1 mouse cellular context compared by ENCODE assay signal in the genomic region with DNA sequence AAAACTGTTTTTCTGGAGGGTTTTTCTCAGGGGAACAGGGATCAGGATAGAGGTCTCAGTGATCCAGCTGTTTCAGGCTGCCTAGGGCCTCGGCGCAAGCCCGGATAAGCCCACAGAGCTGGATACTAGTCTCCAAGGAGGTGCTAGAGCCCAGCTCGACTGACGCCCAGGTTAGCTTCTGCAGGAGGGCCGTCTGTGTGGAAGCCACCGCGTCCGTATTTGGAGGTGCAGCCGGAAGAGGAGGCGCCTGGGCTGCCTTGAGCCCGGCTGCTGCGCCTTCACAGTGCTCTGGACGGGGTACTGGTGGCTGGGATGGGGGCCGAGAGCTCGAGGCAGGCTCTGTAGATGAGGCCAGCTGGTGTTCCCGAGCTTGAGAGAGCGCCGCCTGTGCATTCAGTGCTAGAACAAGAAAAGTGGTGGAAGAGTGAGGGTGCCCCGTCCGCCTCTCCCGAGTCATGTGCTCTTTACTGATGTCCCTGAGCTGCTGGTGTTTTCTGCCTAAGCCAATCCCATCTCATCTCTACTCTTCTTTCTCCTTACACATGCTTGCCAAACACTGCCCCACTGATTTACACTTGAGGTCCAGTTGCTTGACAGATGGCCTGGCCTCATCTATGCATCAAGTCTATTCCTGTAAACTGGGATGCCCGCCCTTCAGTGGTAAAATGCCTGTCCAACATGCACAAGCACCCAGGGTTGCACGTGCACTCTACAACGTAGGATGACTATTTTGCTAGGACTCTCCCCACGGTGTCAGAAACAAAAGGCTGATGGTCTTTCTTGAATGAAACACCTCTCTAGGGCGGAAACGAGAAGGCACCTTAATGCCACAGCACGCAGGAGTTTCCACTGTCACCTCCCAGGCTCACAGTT.
TF ChIP-seq lines count a peak whose summit lies in the region.

No protein-coding gene starts in this region.

TF ChIP-seq in myocyte, 11 proteins besides CTCF, POLR2A, EP300 and RAD21 (continued from another document):
- TF ChIP-seq TCF12 (IDR thresholded peaks at IDR 0.05; ENCODE audit: insufficient read depth, poor library complexity, severe bottlenecking), result no peak
